Mouse (Mus musculus) small intestine, adult 2 months (tissue): ENCODE data around the gene Cdh15.

Experiments
- CTCF ChIP-seq: fragments of 200-500 bp; IDR thresholded peaks from 2 replicates; pipeline ENCODE4 v1.5.1; 2012; ENCODE audit warnings: low read depth, mild to moderate bottlenecking, control low read depth, inconsistent platforms, low read length, moderate library complexity, mixed read lengths; ENCODE audit not compliant: insufficient replicate concordance, insufficient read length; ENCODE audit errors: extremely low read depth
- POLR2A ChIP-seq: fragments of 200-500 bp; IDR thresholded peaks from 2 replicates; pipeline ENCODE4 v1.6.1; 2012; ENCODE audit warnings: low read depth, mild to moderate bottlenecking, control low read depth, inconsistent platforms, low read length, moderate library complexity

GRCm38 (mm10) chr8:122854388-122854787, 6.6 kb downstream of the Cdh15 start:
- TF ChIP-seq CTCF (no peak), POLR2A (no peak)
